Mouse (Mus musculus) brain, embryonic 14.5 days (tissue): ENCODE data around the gene Cyyr1. TPM values are rescaled to one million over a fixed set of nuclear protein-coding genes. Genes with fewer than 3 reads are reported as not detected.
"Not testable (repeated sequence)": the region's sequence is repeated elsewhere in the genome, so short reads cannot be mapped to it uniquely, and the experiment has no call there.

Source experiments
- DNase-seq: peaks from one replicate; pipeline ENCODE4 v3.0.0-alpha.2; 2011; ENCODE audit warnings: low read depth
- CTCF ChIP-seq: fragments of 200-500 bp; IDR thresholded peaks from 2 replicates; pipeline ENCODE4 v1.5.1; 2012; ENCODE audit warnings: inconsistent platforms, mild to moderate bottlenecking, moderate library complexity, borderline replicate concordance; ENCODE audit not compliant: insufficient read depth, insufficient read length; ENCODE audit errors: extremely low read depth
- POLR2A ChIP-seq: fragments of 200-500 bp; IDR thresholded peaks from 2 replicates; pipeline ENCODE4 v1.6.1; 2012; ENCODE audit warnings: mild to moderate bottlenecking, inconsistent platforms, borderline replicate concordance; ENCODE audit not compliant: poor library complexity, insufficient read depth, insufficient read length, severe bottlenecking; ENCODE audit errors: extremely low read depth
- polyA plus RNA-seq: library from polyadenylated mRNA; depleted of rRNA; stranded (reverse); fragments of >200 nt; gene quantifications from 2 replicates; pipeline ENCODE4 v1.2.3, GENCODE M21; 2012; rRNA removed

The Cyyr1 gene
- 1.8 and 3.0 TPM in 2 replicates for polyA plus RNA-seq

- not testable (repeated sequence) for DNase-seq
Measured at GRCm38 (mm10) chr16:85553297-85553696, at the start of gene Cyyr1. Gene Cyyr1, minus strand, starts transcription at chr16:85553397.

- no peak for TF ChIP-seq POLR2A
- no peak for TF ChIP-seq CTCF
- DNase-seq: peak; percentile 61
Measured at GRCm38 (mm10) chr16:85588844-85589243, 35.6 kb upstream of the Cyyr1 start.

- DNase-seq: no peak
- TF ChIP-seq CTCF (no peak), POLR2A (no peak)
Measured at GRCm38 (mm10) chr16:85587573-85588226, 34.5 kb upstream of the Cyyr1 start.

- DNase-seq: no peak
- TF ChIP-seq POLR2A (no peak), CTCF (no peak)
Measured at GRCm38 (mm10) chr16:85566474-85566873, 13.3 kb upstream of the Cyyr1 start.

- DNase-seq: no peak
- TF ChIP-seq POLR2A (no peak), CTCF (no peak)
Measured at GRCm38 (mm10) chr16:85553838-85554237, 641 bp upstream of the Cyyr1 start.

GRCm38 (mm10) chr16:85551976-85552375 is 1.2 kb downstream of the Cyyr1 start:
- DNase-seq: not testable (repeated sequence)

GRCm38 (mm10) chr16:85549971-85550567 is 3.1 kb downstream of the Cyyr1 start:
- TF ChIP-seq POLR2A: no peak
- no peak for TF ChIP-seq CTCF
- peak; percentile 24 for DNase-seq

GRCm38 (mm10) chr16:85546519-85546918 is 6.7 kb downstream of the Cyyr1 start:
- no peak for TF ChIP-seq CTCF
- no peak for TF ChIP-seq POLR2A
- no peak for DNase-seq

GRCm38 (mm10) chr16:85541676-85542273 is 11.4 kb downstream of the Cyyr1 start:
- TF ChIP-seq POLR2A (no peak), CTCF (no peak)
- no peak for DNase-seq

- DNase-seq: no peak
- TF ChIP-seq CTCF (no peak), POLR2A (no peak)
Measured at GRCm38 (mm10) chr16:85541023-85541422, 12.2 kb downstream of the Cyyr1 start.

GRCm38 (mm10) chr16:85538367-85538766 is 14.8 kb downstream of the Cyyr1 start:
- no peak for DNase-seq
- no peak for TF ChIP-seq CTCF
- TF ChIP-seq POLR2A: no peak

- no peak for DNase-seq
- TF ChIP-seq POLR2A (no peak), CTCF (no peak)
Measured at GRCm38 (mm10) chr16:85536075-85536474, 17.1 kb downstream of the Cyyr1 start.
